Mouse (Mus musculus) midbrain, embryonic 11.5 days (tissue): Measurements from ENCODE around the gene Ltb. TPM values are rescaled to one million over a fixed set of nuclear protein-coding genes. Genes with fewer than 3 reads are reported as not detected.

ENCODE experiments used
- ATAC-seq: fragments of 200-750 bp; cut with Nextera tagmentation; 2 replicates; pipeline ENCODE4 v1.8.0; 2017; ENCODE audit warnings: moderate TSS enrichment, moderate library complexity; ENCODE audit not compliant: low FRiP score
- DNase-seq: peaks from one replicate; pipeline ENCODE4 v3.0.0; 2015; ENCODE audit warnings: low spot score; ENCODE audit errors: missing footprints
- H3K27ac ChIP-seq: fragments of 300-500 bp; sonication (generic); 2 replicates; pipeline ENCODE4 v1.5.1; 2014; ENCODE audit warnings: low read depth, low read length
- H3K27me3 ChIP-seq: fragments of 300-500 bp; sonication (generic); 2 replicates; pipeline ENCODE4 v1.6.1; 2014; ENCODE audit warnings: mild to moderate bottlenecking, low read length, moderate library complexity, mixed read lengths; ENCODE audit not compliant: control insufficient read depth, insufficient read depth
- H3K36me3 ChIP-seq: fragments of 300-500 bp; sonication (generic); 2 replicates; pipeline ENCODE4 v1.6.1; 2014; ENCODE audit warnings: mild to moderate bottlenecking, low read length, moderate library complexity, mixed read lengths; ENCODE audit not compliant: control insufficient read depth, insufficient read depth
- H3K4me1 ChIP-seq: fragments of 300-500 bp; sonication (generic); 2 replicates; pipeline ENCODE4 v1.6.1; 2014; ENCODE audit warnings: low read length; ENCODE audit not compliant: control insufficient read depth, insufficient read depth
- H3K4me2 ChIP-seq: fragments of 300-500 bp; sonication (generic); 2 replicates; pipeline ENCODE4 v1.6.1; 2014; ENCODE audit warnings: mild to moderate bottlenecking, moderate library complexity
- H3K4me3 ChIP-seq: fragments of 300-500 bp; sonication (generic); 2 replicates; pipeline ENCODE4 v1.5.1; 2014; ENCODE audit warnings: low read depth, low read length
- H3K9ac ChIP-seq: fragments of 300-500 bp; sonication (generic); 2 replicates; pipeline ENCODE4 v1.6.1; 2014; ENCODE audit warnings: low read length
- H3K9me3 ChIP-seq: fragments of 300-500 bp; sonication (generic); 2 replicates; pipeline ENCODE4 v1.6.1; 2016; ENCODE audit warnings: low read length; ENCODE audit not compliant: control insufficient read depth
- WGBS: fragments of 180-500 bp; shearing (Covaris S2); extraction: QIAGEN DNeasy Blood & Tissue Kit; methylation state at CpG from one replicate; pipeline ENCODE4 v1.1.7; 2014; 5-methylcytosine and 5-hydroxymethylcytosine counted together
- polyA plus RNA-seq: library from polyadenylated mRNA; unstranded; fragments of >200 nt; fragmentation: Nextera tagmentation; extraction: Ambion mirVana; gene quantifications from 2 replicates; pipeline ENCODE4 v1.2.1, GENCODE M21; 2014

Ltb gene
- polyA plus RNA-seq, 1 experiment from 2014 or later: not detected

DNA sequence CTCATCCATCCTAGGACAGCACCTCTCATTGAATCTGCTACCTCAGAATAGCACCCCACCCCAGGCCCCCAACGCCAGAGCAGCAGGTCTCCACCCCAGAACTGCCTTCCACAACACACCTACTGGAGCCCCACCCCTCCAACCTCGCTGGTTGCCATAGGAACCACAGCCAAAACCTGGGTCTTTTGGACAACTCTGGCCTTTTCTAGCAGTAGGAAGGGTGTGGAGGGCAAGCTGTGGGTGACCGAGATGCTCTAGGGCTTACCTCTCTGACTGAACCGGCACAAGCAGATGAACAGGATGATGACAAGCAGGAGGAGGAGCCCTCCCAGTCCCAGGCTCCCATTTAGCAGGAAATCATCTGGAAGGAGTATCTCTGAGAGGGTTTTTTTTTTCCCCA, 7.6 kb upstream of the Ltb start:
- 0% methylated on average over 4 of the region's 4 CpGs for WGBS
- no peaks in the 10 kb centered on the region for H3K9me3 ChIP-seq
- peak; percentile 90 for DNase-seq
- peaks cover 6% of the 10 kb centered on the region; the same call in 1 of the 2 replicates for H3K4me1 ChIP-seq
- ATAC-seq: peak; percentile 19; the same call in 1 of the 2 replicates
- H3K36me3 ChIP-seq: no peaks in the 10 kb centered on the region
- peak overlapping the region; percentile 45; the same call in 1 of the 2 replicates for H3K4me2 ChIP-seq
- H3K27ac ChIP-seq: no peak overlapping the region
- no peak overlapping the region for H3K9ac ChIP-seq
- no peaks in the 10 kb centered on the region for H3K27me3 ChIP-seq
- H3K4me3 ChIP-seq: no peak overlapping the region

DNA sequence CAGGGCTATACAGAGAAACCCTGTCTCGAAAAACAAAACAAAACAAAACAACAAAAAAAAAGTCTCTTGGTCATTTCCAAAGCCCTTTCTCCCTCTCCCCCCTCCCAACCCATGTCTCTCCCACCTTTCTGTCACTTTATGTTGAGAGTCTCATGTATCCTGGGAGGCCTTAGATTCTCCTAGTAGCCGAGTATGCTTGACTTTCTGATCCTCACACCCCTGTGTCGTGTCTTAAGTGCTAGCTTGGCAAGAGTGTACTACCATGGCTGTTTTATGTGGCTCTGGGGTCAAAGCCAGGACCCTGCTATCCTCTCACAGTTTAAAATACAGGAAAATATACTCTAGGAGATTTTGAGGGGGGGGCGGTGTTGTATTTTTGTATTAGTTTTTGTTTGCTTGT, 6.9 kb upstream of the Ltb start:
- no peaks in the 10 kb centered on the region for H3K36me3 ChIP-seq
- no peak overlapping the region for H3K27ac ChIP-seq
- peaks cover 6% of the 10 kb centered on the region; the same call in 1 of the 2 replicates for H3K4me1 ChIP-seq
- ATAC-seq (no peak), DNase-seq (no peak)
- no peak overlapping the region for H3K4me3 ChIP-seq
- 88% methylated on average over 4 of the region's 4 CpGs for WGBS
- no peak overlapping the region for H3K4me2 ChIP-seq
- no peaks in the 10 kb centered on the region for H3K27me3 ChIP-seq
- H3K9ac ChIP-seq: no peak overlapping the region
- H3K9me3 ChIP-seq: no peaks in the 10 kb centered on the region

DNA sequence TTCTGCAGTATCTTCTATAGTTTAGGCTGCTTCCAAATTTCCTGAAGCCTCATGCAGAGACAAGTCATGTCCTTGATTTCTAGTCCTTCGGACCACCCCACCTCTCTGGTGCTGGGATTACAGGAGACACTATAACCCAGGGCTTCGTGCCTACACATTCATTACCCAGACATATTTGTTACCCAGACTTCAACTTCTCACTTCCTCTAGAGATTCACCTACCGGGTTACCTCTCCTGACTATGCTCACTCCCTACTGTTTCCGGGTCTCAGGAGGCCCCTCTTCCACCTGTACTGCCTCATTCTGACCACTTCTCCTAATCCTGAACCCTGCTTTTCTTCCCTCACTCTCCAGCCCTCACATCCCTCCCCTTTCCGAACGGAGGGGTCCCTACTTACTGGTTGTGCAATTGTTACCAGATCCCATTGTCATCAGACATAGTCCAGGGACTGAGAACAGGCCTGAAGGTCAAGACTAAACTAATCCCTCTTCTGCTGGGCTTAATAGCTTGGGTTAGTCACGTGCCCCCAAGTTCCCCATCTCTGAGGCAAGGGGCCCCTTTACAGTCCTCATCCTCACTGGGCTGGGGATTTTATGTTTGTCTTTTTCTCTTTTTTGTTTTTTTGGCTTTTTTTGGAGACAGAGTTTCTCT, 6.2 kb upstream of the Ltb start, which contains the start of gene Lst1:
Gene Lst1 (minus strand): TSS at position 481 of the 652 bp plus-strand sequence.
- H3K36me3 ChIP-seq: no peaks in the 10 kb centered on the region
- no peak within 1 kb of the TSS for H3K4me2 ChIP-seq
- no peaks in the 10 kb centered on the region for H3K9me3 ChIP-seq
- WGBS: 68% methylated on average over 7 of the region's 7 CpGs
- ATAC-seq (no peak), DNase-seq (no peak)
- no peak within 1 kb of the TSS for H3K27ac ChIP-seq
- no peaks in the 10 kb centered on the region for H3K27me3 ChIP-seq
- H3K4me3 ChIP-seq: no peak within 1 kb of the TSS
- H3K9ac ChIP-seq: no peak within 1 kb of the TSS
- H3K4me1 ChIP-seq: peaks cover 6% of the 10 kb centered on the region; the same call in 1 of the 2 replicates

DNA sequence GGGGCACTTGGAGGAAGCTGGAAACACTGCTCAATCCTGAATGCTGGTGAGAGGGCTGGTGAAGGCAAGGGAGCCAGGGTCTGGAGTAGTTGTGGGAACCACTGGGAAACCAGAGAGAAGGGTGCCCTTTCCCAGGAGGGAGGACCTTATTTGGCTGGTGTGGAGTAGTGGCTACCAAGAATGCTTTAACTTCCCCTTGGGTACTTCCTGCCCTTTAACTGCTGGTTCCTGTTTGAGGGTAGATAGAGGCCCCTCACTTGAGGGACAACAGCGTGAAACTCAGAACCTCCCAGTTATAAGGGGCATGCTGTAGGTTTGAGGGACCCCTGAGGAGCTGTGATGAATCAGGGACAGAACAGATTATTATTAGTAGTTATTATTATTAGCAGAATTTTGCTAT, 5.1 kb upstream of the Ltb start:
- Histone ChIP-seq H3K4me1 (peaks cover 6% of the 10 kb centered on the region; the same call in 1 of the 2 replicates), H3K27me3 (peaks cover 1% of the 10 kb centered on the region; the same call in 1 of the 2 replicates), H3K9ac (no peak overlapping the region), H3K27ac (no peak overlapping the region), H3K4me3 (no peak overlapping the region), H3K9me3 (no peaks in the 10 kb centered on the region), H3K4me2 (no peak overlapping the region), H3K36me3 (no peaks in the 10 kb centered on the region)
- ATAC-seq: no peak
- DNase-seq: no peak
- WGBS: 82% methylated on average over 1 of the region's 1 CpGs

DNA sequence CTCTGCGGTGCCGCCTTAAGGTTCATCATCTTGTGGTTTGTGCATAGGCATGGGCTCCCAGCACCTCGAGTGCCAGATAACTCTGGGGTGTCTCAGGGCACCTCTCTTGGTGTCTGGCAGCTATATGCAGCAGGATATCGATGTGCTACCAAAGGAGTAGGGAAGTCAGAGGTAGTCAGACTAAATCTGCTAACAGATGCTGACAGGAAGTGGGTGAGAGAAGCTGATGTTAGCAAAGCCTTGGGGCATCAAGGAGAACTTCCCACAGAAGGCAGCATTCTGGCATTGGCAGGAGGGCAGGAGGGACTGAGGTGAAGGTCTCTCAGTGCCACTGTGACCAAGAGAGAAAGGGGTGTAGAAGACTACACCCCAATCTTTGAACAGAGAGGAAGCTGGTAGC, 4.1 kb upstream of the Ltb start:
- Histone ChIP-seq H3K4me2 (no peak overlapping the region), H3K4me1 (peaks cover 6% of the 10 kb centered on the region; the same call in 1 of the 2 replicates), H3K9me3 (no peaks in the 10 kb centered on the region), H3K9ac (no peak overlapping the region), H3K4me3 (no peak overlapping the region), H3K27ac (no peak overlapping the region), H3K27me3 (peaks cover 10% of the 10 kb centered on the region), H3K36me3 (no peaks in the 10 kb centered on the region)
- 73% methylated on average over 4 of the region's 4 CpGs for WGBS
- ATAC-seq (no peak), DNase-seq (no peak)

DNA sequence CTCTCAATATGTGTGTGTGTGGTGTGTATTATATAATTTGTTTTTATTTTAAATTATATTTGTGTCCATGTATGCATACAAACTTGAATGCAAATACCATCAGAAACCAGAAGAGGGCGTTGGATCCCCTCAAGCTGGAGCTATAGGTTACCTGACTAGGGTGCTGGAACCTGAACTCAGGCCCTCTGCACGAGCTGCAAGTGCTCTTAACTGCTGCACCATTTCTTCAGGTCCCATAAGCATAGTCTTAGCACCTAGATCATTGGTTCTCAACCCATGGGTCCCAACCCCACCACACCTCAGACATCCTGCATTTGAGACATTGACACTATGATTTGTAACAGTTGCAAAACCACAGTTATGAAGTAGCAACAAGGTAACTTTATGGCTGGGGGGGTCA, 2.5 kb upstream of the Ltb start:
- ATAC-seq (no peak), DNase-seq (no peak)
- Histone ChIP-seq H3K9me3 (no peaks in the 10 kb centered on the region), H3K4me1 (peaks cover 4% of the 10 kb centered on the region), H3K4me2 (no peak overlapping the region), H3K27me3 (peaks cover 26% of the 10 kb centered on the region), H3K27ac (no peak overlapping the region), H3K9ac (no peak overlapping the region), H3K36me3 (no peaks in the 10 kb centered on the region), H3K4me3 (no peak overlapping the region)
- WGBS: 63% methylated on average over 2 of the region's 2 CpGs

DNA sequence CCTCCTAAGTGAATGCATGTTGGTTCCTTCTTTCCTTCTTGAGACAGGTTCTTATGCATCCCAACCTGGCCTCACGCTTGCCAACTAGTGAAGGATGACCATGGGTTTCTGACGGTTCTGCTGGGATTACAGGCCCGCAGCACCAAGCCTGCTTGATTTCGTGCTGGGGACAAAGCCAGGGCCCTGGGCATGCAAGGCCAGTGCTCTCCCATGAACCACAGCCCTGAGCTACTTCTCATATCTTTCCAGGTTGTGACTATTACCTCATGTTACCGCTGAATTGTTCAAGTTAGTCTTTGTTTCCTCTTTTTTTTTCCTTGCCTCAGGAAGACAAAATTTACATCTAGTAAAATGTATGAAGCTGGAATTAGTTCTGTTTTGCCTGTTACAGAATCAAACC, 1.3 kb upstream of the Ltb start:
- H3K4me3 ChIP-seq: no peak overlapping the region
- DNase-seq (no peak), ATAC-seq (no peak)
- H3K27ac ChIP-seq: no peak overlapping the region
- peaks cover 26% of the 10 kb centered on the region for H3K27me3 ChIP-seq
- H3K36me3 ChIP-seq: no peaks in the 10 kb centered on the region
- H3K4me1 ChIP-seq: peaks cover 4% of the 10 kb centered on the region; the same call in 1 of the 2 replicates
- H3K9ac ChIP-seq: no peak overlapping the region
- H3K9me3 ChIP-seq: no peaks in the 10 kb centered on the region
- WGBS: 85% methylated on average over 5 of the region's 5 CpGs
- H3K4me2 ChIP-seq: no peak overlapping the region

DNA sequence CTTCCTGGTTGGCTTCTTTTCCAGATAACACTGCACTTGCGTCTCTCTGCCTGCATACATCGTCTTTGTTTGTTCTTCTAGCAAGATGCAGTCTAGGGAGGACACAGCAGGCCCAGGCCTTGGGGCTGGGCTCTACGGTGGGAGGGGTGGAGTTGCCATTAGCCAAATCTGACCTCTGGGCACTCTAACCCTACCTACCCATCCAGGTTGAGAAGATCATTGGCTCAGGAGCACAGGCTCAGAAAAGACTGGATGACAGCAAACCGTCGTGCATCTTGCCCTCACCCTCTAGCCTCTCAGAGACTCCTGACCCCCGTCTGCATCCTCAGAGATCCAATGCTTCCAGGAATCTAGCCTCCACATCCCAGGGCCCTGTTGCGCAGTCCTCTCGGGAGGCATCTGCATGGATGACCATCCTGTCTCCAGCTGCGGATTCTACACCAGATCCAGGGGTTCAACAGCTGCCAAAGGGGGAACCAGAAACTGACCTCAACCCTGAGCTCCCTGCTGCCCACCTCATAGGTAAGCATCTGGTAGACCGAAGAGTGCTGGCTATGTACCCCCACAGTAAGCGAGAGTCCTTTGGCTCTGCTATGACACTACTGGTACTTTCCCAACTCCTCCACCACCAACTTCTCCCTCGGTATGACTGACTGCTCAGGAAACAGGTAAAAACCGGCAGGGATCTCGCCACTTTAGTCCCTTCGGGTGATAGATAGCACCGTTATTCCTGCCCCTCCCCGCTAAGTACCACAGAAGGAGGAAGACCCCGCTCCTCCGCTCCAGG, 798 bp downstream of the Ltb start:
- H3K9me3 ChIP-seq: no peaks in the 10 kb centered on the region
- peaks cover 26% of the 10 kb centered on the region for H3K27me3 ChIP-seq
- no peak overlapping the region for H3K27ac ChIP-seq
- H3K4me2 ChIP-seq: peak overlapping the region; percentile 40
- peak overlapping the region; percentile 23 for H3K4me3 ChIP-seq
- H3K36me3 ChIP-seq: no peaks in the 10 kb centered on the region
- WGBS: 45% methylated on average over 19 of the region's 19 CpGs
- peaks cover 4% of the 10 kb centered on the region; the same call in 1 of the 2 replicates for H3K4me1 ChIP-seq
- peak; percentile 90 for DNase-seq
- peak overlapping the region; percentile 10; the same call in 1 of the 2 replicates for H3K9ac ChIP-seq
- ATAC-seq: no peak
